ENCODE assay signal across 10 mouse cellular contexts in the genomic region with DNA sequence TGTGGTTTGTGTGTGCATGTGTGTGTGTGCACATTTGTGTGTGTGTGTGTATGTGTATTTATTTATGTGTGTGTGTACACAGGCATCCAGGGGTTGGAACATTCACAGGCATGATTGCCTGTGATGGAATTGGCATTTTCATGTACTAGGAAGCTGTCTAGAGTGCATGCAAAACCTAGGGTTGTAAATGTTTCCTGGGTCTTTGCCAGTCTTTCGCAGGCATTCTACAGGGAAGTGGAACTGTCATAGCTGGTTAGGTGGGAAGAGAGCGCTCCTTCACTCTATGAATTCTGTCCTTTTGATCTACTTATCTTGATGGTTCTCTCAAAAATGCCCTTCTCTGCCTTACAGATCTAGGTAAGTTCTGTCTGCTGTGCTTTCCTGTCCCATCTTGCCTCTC. TPM values are rescaled to one million over a fixed set of nuclear protein-coding genes. Genes with fewer than 3 reads are reported as not detected.
DNase-seq lines count a peak whose midpoint lies in the region; ATAC-seq lines count a peak whose summit lies in the region.
"Had no signal": no experiment of that assay in that cellular context is flagged by ENCODE, and none has a peak within 500 bp of the region (broad histone marks: within the 10 kb centered on the region; RNA-seq: fewer than 3 reads in every experiment).

No protein-coding gene starts in this region.

- peak overlapping the region; percentile 75 for H3K4me2 ChIP-seq in heart, embryonic 13.5 days
- H3K4me2 ChIP-seq in forebrain, embryonic 16.5 days (ENCODE audit: low read length) = peak overlapping the region; percentile 59
- H3K4me2 ChIP-seq in midbrain, embryonic 12.5 days (replicated peaks) = peak overlapping the region; percentile 60

- peaks cover 58% of the 10 kb centered on the region for H3K27me3 ChIP-seq in heart, embryonic 13.5 days (replicated peaks)
- H3K27me3 ChIP-seq in forebrain, embryonic 16.5 days (replicated peaks; ENCODE audit: control insufficient read depth, insufficient read depth, low read length) = no peaks in the 10 kb centered on the region
- peaks cover 21% of the 10 kb centered on the region for H3K27me3 ChIP-seq in midbrain, embryonic 12.5 days

- WGBS in heart, embryonic 13.5 days = 62% methylated on average over 2 of the region's 2 CpGs
- WGBS in forebrain, embryonic 16.5 days = 63% methylated on average over 2 of the region's 2 CpGs
- 86% methylated on average over 2 of the region's 2 CpGs for WGBS in midbrain, embryonic 12.5 days

- ATAC-seq in heart, embryonic 13.5 days (ENCODE audit: extremely low read depth, insufficient number of reproducible peaks, low FRiP score, low TSS enrichment) = no peak
- ATAC-seq in forebrain, embryonic 16.5 days = 0 out of 2 replicates have a peak, but pooled peaks have one; percentile 0
- ATAC-seq in midbrain, embryonic 12.5 days (ENCODE audit: low FRiP score, low read depth) = no peak
- ATAC-seq in erythroblast, adult 5-6 weeks (replicated peaks; ENCODE audit: low FRiP score, poor library complexity, severe bottlenecking) = no peak

- H3K9me3 ChIP-seq in heart, embryonic 13.5 days = no peaks in the 10 kb centered on the region
- H3K9me3 ChIP-seq in forebrain, embryonic 16.5 days (ENCODE audit: control insufficient read depth, low read length) = no peaks in the 10 kb centered on the region
- H3K9me3 ChIP-seq in midbrain, embryonic 12.5 days = no peaks in the 10 kb centered on the region

- H3K4me1 ChIP-seq in heart, embryonic 13.5 days = peaks cover 28% of the 10 kb centered on the region
- H3K4me1 ChIP-seq in forebrain, embryonic 16.5 days (replicated peaks; ENCODE audit: control insufficient read depth, insufficient read depth, low read length) = peaks cover 19% of the 10 kb centered on the region
- peaks cover 23% of the 10 kb centered on the region for H3K4me1 ChIP-seq in midbrain, embryonic 12.5 days

- peak overlapping the region; percentile 76 for H3K9ac ChIP-seq in heart, embryonic 13.5 days
- no peak overlapping the region for H3K9ac ChIP-seq in forebrain, embryonic 16.5 days (replicated peaks; ENCODE audit: low read depth, low read length)
- H3K9ac ChIP-seq in midbrain, embryonic 12.5 days (replicated peaks) = peak overlapping the region; percentile 41; the same call in 1 of the 2 replicates

- H3K4me3 ChIP-seq in heart, embryonic 13.5 days = no peak overlapping the region
- no peak overlapping the region for H3K4me3 ChIP-seq in forebrain, embryonic 16.5 days (replicated peaks; ENCODE audit: low read length)
- H3K4me3 ChIP-seq in midbrain, embryonic 12.5 days = no peak overlapping the region

- H3K27ac ChIP-seq in heart, embryonic 13.5 days (replicated peaks) = 0 out of 2 replicates have a peak overlapping the region, but pooled peaks have one; percentile 71
- no peak overlapping the region for H3K27ac ChIP-seq in forebrain, embryonic 16.5 days (ENCODE audit: low read length)
- H3K27ac ChIP-seq in midbrain, embryonic 12.5 days (replicated peaks) = no peak overlapping the region

- H3K36me3 ChIP-seq in heart, embryonic 13.5 days = no peaks in the 10 kb centered on the region
- no peaks in the 10 kb centered on the region for H3K36me3 ChIP-seq in forebrain, embryonic 16.5 days (ENCODE audit: control insufficient read depth, insufficient read depth)
- no peaks in the 10 kb centered on the region for H3K36me3 ChIP-seq in midbrain, embryonic 12.5 days

- DNase-seq in heart, adult 11 months = no peak
- peak; percentile 12 for DNase-seq in MN1 (ENCODE audit: low spot score)
- DNase-seq in urinary bladder, postnatal 36 days (ENCODE audit: low spot score in 2 of 2) = no peak
- no peak for DNase-seq in B cell, adult 2 months

RNA-seq across cellular contexts. Expression of a gene that starts 10.6 kb away (rescaled TPM):
- polyA plus RNA-seq in heart, embryonic 13.5 days (2015; fragmentation: Nextera tagmentation; extraction: Ambion mirVana) = not detected in 2 replicates
- polyA plus RNA-seq in forebrain, embryonic 16.5 days (2015; fragmentation: Nextera tagmentation; extraction: Ambion mirVana) = not detected in 2 replicates
- polyA plus RNA-seq in midbrain, embryonic 12.5 days (2016; fragmentation: Nextera tagmentation; extraction: Ambion mirVana) = 0.39 and 0.60 TPM in 2 replicates
- not detected in 2 replicates for total RNA-seq in erythroblast, adult 5-6 weeks (2015; ENCODE audit: low replicate concordance)
- total RNA-seq in erythroblast, adult 5-6 weeks (2017; ENCODE audit: low replicate concordance) = not detected in 2 replicates
- total RNA-seq: liver, adult 2 months had no signal
- polyA plus RNA-seq: liver, adult 2 months; small intestine, adult 2 months had no signal

RNA-seq across cellular contexts. Expression of a gene that starts 19.9 kb away (rescaled TPM):
- polyA plus RNA-seq in heart, embryonic 13.5 days (2015; fragmentation: Nextera tagmentation; extraction: Ambion mirVana) = not detected in 2 replicates
- polyA plus RNA-seq in forebrain, embryonic 16.5 days (2015; fragmentation: Nextera tagmentation; extraction: Ambion mirVana) = not detected in 2 replicates
- polyA plus RNA-seq in midbrain, embryonic 12.5 days (2016; fragmentation: Nextera tagmentation; extraction: Ambion mirVana) = not detected in 2 replicates
- total RNA-seq in erythroblast, adult 5-6 weeks (2015; ENCODE audit: low replicate concordance) = not detected in 2 replicates
- total RNA-seq in erythroblast, adult 5-6 weeks (2017; ENCODE audit: low replicate concordance) = not detected in 2 replicates
- total RNA-seq: liver, adult 2 months had no signal
- polyA plus RNA-seq: liver, adult 2 months; small intestine, adult 2 months had no signal

RNA-seq across cellular contexts. Expression of a gene that starts 25.8 kb away (rescaled TPM):
- 18.4 and 18.5 TPM in 2 replicates for polyA plus RNA-seq in heart, embryonic 13.5 days (2015; fragmentation: Nextera tagmentation; extraction: Ambion mirVana)
- 5.2 and 5.4 TPM in 2 replicates for polyA plus RNA-seq in forebrain, embryonic 16.5 days (2015; fragmentation: Nextera tagmentation; extraction: Ambion mirVana)
- polyA plus RNA-seq in midbrain, embryonic 12.5 days (2016; fragmentation: Nextera tagmentation; extraction: Ambion mirVana) = 13.0 and 15.1 TPM in 2 replicates
- total RNA-seq in erythroblast, adult 5-6 weeks (2015; ENCODE audit: low replicate concordance) = 1.7 and 2.5 TPM in 2 replicates
- total RNA-seq in erythroblast, adult 5-6 weeks (2017; ENCODE audit: low replicate concordance) = 2.5 and 7.2 TPM in 2 replicates
